Mouse (Mus musculus) cerebellum, adult 11 months (tissue): ENCODE measurements around the gene Pilrb1.

ENCODE experiments used
- DNase-seq: peaks from one replicate; pipeline ENCODE4 v3.0.0; 2022

The Pilrb1 gene

DNA sequence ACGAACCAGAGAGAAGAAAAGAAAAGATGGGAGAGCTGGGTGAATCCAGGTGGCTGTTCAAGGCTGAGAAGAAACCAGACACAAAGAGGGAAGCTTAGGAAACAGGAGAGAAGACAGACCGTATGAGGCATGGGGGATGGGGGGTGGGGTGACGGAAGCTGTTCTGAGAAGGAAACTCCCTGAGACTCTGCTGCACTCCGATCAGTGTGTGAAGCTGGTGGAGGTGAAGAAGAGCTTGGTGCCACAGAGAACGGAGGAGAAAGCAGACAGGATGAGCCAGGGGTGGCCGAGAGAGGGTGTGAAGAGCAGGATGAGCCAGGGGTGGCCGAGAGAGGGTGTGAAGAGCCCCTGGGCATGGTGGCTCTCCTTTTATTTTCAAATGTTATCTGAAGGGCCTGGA is 31.5 kb downstream of the Pilrb1 start:
- no peak for DNase-seq

DNA sequence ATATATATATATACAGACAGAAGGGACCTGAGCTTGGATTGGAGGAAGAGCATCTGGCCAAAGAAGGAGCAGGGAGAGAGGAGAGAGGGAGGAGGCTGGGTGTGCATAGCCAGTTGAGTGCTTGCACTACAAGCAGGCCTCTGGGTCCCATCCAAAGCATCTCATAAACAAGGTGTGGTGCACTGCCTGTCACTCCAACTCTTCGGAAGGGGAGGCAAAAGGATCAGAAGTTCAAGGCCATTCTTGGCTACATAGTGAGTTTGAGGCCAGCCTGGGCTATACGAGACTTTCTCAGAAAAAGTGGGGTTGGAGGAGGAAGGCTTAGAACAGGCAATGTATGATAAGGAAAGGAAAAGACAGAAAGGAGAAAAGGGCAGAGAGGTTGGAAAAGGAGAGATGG is 31.9 kb downstream of the Pilrb1 start:
- DNase-seq: no peak

DNA sequence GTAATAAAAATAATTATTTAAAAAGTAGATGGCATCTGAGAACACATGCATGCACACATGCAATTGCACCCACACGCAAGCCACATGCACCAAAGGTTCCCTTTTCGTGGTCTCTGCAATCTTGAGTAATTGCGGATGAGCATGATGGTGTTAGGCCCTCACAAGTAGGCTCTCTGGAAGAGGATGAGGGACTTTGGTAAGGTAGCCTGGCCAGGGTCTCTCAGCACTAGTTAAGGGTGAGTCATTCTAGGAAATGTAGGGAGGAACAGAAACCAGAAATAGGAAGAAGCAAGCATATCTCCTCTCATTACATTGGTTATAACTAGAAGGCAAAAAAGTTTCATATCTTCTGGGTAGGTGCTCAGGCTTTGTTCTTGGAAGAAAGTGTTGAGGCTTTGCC is 32.9 kb downstream of the Pilrb1 start:
- DNase-seq: no peak

DNA sequence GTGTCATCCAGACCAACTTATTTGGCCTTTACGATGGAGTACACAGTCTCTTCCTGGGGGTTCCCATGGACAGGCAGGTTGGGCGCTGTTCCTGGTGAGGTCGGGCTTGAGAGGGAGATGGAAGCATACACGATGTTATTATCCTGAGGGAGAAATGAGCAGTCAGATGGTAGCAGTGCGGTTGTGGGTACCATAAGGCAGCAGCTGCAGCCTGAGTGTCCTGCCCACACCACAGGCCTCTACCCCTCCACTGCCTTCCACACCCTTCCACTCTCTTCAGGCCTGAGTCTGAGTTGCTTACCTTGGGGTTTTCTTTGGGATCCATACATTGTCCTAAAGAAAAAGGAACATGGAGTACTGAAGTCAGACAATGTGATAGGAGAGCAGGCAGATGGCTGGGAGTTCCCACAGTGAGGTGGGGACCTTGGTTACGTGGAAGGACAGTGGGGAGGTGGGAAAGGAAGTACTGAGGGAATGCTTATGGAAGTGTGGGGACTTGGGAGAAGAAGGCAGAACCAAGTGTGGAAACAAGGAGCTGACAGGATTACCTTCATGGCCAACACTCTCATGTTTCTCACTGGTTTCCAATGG is 34.4 kb downstream of the Pilrb1 start:
- no peak for DNase-seq

DNA sequence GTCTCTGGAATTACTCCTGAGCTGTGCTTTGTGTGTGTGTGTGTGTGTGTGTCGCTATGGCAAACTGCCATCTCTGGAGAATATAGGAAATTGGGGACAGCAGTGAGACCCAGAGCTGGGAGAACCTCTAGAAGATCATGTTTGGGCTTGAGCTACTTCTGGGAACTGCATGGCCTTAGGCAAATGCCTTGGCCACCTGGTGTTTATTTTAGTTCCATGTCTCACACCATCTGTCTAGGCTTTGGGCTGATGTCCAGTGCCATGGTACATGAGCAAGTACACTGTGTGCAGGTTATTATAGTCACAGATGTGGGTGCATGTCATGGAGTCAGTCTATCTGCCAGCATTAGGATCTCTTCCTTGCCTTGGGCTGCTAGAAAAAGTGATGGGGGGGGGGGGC is 35.3 kb downstream of the Pilrb1 start:
- DNase-seq: no peak

DNA sequence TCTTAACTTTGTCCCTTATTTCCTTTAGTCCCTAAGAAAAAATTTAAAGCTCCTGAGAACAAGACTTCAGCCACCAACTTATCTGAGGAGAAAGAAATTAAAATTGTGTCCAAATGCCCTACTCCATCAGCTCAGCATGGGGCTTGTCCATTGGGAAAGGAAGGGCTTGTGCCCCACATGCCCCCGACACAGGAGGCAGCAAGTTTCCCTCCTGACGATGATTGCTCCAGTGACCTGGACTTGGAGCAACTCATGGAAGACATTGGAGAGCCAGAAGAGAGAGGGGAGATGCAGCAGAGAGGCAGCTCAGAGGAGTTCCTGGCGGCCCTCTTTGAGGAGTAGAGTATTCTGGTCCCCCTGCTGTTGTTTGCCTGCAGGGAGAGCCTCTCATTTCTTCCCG is 35.8 kb downstream of the Pilrb1 start:
- DNase-seq: no peak

DNA sequence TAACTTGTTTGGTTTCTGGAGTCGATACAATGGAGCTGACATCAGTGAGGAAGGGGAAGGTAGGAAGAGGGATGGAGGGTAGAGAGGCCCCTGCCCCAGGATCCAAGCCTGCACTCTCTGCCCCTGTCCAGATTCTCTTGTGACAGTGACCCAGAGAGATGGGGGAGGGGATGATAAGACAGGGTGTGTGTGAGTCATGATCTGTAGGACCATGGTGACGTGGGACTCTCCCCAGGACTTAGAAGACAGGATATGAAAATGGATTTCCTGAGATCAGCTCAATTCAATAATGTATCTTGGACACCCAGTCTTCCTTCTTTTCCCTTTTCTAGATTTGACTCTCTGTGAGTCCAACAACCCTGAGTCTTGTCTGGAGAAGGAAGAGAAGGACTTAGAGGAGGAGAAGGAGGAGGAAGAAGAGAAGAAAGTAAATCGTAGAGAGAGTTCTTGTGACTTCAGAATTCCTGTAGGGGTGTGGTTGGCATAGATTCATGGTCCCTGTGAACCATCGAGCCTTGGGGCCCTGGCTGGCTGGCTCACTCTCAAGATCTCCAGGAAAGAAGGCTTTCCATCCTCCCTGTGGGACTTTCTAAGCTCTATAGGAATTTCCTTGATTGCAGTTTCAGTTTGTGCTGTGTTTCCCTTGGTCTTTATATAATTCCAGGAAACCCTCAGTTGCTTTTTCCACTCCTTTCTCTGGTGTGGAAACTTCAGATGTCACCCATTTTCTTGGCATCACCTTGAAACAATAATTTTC is 40.3 kb downstream of the Pilrb1 start:
- DNase-seq: no peak

DNA sequence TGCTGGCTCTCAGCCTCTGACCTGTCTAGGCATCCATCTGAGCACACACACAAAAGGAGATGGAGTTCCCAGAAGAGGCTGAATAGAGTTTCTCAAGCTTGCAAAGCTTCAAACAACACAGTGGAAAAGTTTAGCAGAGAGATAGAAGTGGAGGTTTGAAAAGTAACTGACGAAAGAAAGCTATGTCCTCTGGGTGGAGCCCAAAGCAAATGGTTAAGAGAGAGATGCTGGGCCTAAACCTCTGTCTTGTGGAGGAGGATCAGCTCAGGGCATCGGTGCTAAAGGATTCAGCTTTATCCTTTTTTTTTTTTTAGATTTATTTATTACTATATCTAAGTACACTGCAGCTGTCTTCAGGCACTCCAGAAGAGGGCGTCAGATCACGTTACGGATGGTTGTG is 49.6 kb downstream of the Pilrb1 start:
- no peak for DNase-seq

DNA sequence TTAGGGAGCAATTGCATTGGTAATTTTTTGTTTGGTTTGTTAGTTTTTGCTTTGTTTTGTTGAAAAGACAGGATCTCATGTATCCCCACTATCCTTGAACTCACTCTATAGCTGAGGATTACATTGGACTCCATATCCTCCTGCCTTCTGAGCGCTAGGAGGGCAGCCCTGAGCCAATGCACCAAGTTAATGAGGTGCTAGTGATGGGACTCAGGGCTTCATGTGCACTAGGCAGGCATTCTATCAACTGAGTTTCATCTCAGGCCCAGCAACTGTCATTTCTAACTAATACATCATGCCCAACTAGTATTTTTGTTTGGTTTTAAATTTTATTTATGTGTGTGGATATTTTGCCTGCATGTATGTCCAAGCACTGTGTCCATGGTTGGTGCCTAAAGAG is 51.7 kb downstream of the Pilrb1 start:
- DNase-seq: no peak
